Mouse (Mus musculus): ENCODE data around the gene Hsd17b7. TPM values are rescaled to one million over a fixed set of nuclear protein-coding genes. Genes with fewer than 3 reads are reported as not detected.
A peak's percentile ranks its signal among the peaks of the same experiment; 100 is the strongest.

The Hsd17b7 gene
- 20.9 and 30.0 TPM in 2 replicates for total RNA-seq (2014; rRNA removed)
- polyA plus RNA-seq (2015; fragmentation: Nextera tagmentation; extraction: Ambion mirVana) = 19.2 and 29.0 TPM in 2 replicates

DNA sequence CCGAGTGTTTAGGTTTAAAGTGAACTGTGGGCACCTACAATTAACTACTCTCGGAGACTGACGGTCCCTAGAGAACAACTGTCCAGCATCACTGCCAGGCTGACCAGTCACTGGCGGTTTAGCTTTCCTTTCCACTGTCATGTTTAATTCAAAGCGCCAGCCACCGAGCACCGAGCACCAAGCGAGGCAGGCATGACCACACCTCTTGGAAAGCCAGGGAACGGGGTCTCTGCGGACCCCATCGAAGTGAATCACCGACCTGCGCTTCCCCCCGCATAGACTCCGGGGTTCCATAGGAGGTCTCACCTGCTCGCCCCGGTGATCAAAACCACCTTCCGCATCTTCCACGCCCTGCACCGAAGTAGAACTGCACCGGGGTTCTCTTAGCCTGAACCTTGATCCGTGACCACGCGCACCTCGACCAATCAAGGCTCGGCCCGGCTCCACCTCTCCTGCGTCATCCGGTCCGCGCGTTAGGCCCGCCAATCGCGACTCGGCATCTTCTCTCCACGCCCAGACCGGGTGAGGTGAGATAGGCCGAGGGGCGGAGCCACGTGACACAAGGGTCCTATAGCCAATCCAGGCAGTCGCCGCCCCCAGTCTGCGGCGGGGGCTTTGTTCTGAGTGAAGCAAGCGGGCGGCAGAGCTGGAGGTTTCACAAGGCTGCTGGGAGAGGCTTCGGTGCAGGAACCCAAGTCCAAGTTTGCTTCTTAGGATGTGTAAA is at the start of gene Hsd17b7:
Hsd17b7 (minus strand) TSS at position 450 of the 724 bp plus-strand sequence.
- Histone ChIP-seq H3K4me2 (ENCODE audit: low read depth) (peak within 1 kb of the TSS; percentile 68), H3K4me3 (ENCODE audit: low read depth, low read length) (peak within 1 kb of the TSS; percentile 62), H3K27me3 (ENCODE audit: insufficient read depth, low read length) (no peaks in the 10 kb centered on the region), H3K9me3 (ENCODE audit: low read length) (no peaks in the 10 kb centered on the region), H3K36me3 (ENCODE audit: insufficient read depth) (peaks cover 24% of the 10 kb centered on the region), H3K9ac (peak within 1 kb of the TSS; percentile 54), H3K27ac (ENCODE audit: low read depth, low read length) (peak within 1 kb of the TSS; percentile 66), H3K4me1 (ENCODE audit: insufficient read depth) (peaks cover 9% of the 10 kb centered on the region; the same call in 1 of the 2 replicates)
- DNase-seq (peak; percentile 99), ATAC-seq (peak; percentile 100)
- WGBS = 1% methylated on average over 48 of the region's 48 CpGs
- TF ChIP-seq CTCF (IDR thresholded peaks at IDR 0.05; ENCODE audit: low read depth) = no peak

DNA sequence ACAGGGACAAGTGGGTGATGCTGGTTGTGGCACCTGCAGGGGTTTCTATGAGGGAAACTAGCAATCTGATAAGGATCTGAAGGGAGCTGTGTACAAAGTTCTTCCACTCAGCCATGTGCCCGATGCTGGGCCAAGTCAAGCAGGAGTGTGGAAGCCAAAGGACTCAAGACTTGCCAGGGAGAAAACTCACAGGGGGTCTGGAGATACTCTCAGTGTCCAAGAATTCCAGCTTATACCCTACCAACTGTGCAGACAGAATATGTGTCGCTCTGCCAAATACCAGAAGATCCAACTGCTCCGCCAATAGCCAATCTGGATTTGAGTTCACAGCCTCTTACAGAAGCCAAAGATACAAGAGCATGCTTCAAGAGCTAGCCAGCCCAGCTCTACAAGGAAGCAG is 45.7 kb upstream of the Hsd17b7 start:
- Histone ChIP-seq H3K27ac (ENCODE audit: low read depth, low read length) (no peak overlapping the region), H3K36me3 (ENCODE audit: insufficient read depth) (no peaks in the 10 kb centered on the region), H3K27me3 (ENCODE audit: insufficient read depth, low read length) (no peaks in the 10 kb centered on the region), H3K9me3 (ENCODE audit: low read length) (peaks cover 12% of the 10 kb centered on the region; the same call in 1 of the 2 replicates), H3K9ac (no peak overlapping the region), H3K4me3 (ENCODE audit: low read depth, low read length) (no peak overlapping the region), H3K4me2 (ENCODE audit: low read depth) (no peak overlapping the region), H3K4me1 (ENCODE audit: insufficient read depth) (no peaks in the 10 kb centered on the region)
- WGBS = 80% methylated on average over 3 of the region's 3 CpGs
- TF ChIP-seq CTCF (IDR thresholded peaks at IDR 0.05; ENCODE audit: low read depth) = no peak
- ATAC-seq (peak; percentile 77), DNase-seq (peak; percentile 38)

DNA sequence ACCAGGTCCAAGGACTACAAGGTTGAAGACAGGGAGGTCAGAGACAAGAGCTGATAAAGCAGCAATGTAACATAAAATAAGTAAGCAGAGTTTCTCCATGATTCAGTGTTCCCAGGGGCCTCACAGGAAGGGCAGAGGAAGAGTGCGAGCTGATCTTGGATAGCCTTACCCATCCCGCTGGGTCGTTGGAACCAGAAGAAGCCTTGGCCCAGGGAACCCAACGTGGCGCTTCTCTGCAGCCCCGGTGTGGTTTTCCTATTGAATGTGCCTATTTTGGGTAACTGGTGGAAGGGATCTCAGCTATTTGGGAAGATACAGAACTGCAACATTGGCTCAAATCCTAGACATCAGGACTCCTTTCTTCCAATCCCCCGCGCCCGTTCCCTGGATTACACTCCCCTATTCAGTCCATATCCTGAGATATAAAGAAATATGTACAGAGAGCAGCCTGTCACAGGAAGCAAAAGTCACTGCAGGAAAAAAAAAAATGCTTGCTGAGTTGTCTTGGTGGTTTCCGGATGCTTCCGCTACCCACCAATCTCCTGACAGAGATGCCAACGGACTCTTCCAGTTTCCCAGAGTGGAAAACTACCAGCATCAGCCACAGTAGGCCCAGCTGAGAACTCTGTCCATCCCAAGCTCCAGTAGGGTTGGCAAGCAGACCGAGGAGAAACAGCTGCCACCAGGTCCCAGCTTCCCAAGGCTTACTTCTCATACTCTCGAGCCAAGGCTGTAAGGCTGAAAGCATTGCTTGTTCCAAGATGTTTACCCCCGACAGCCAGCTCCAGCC is 41.9 kb upstream of the Hsd17b7 start:
- Histone ChIP-seq H3K36me3 (ENCODE audit: insufficient read depth) (no peaks in the 10 kb centered on the region), H3K27ac (ENCODE audit: low read depth, low read length) (no peak overlapping the region), H3K9me3 (ENCODE audit: low read length) (no peaks in the 10 kb centered on the region), H3K27me3 (ENCODE audit: insufficient read depth, low read length) (no peaks in the 10 kb centered on the region), H3K9ac (no peak overlapping the region), H3K4me3 (ENCODE audit: low read depth, low read length) (no peak overlapping the region), H3K4me2 (ENCODE audit: low read depth) (no peak overlapping the region), H3K4me1 (ENCODE audit: insufficient read depth) (no peaks in the 10 kb centered on the region)
- ATAC-seq (no peak), DNase-seq (no peak)
- no peak for TF ChIP-seq CTCF (IDR thresholded peaks at IDR 0.05; ENCODE audit: low read depth)
- WGBS = 91% methylated on average over 15 of the region's 15 CpGs

DNA sequence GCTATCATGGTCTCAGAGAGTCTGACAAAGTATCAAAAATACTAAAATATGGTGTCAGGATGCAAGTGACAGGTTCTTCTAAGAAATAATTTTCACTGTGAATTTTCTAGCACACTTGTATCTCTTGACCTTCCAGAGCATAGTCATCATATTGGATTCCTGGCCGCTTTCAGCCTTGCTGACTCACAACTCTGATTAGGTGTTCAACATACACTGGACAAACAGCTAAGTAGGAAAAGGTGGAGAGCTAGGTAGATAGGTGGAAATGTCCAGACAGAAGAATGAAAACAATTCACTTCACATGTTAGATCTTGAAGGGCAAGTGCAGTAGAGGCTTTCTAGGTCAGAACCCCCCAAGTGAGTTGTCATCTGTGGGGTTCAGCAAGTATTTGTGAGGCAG is 40.3 kb upstream of the Hsd17b7 start:
- H3K27ac ChIP-seq (ENCODE audit: low read depth, low read length) = no peak overlapping the region
- DNase-seq = no peak
- no peaks in the 10 kb centered on the region for H3K4me1 ChIP-seq (ENCODE audit: insufficient read depth)
- no peaks in the 10 kb centered on the region for H3K9me3 ChIP-seq (ENCODE audit: low read length)
- no peak for ATAC-seq
- H3K36me3 ChIP-seq (ENCODE audit: insufficient read depth) = no peaks in the 10 kb centered on the region
- TF ChIP-seq CTCF (IDR thresholded peaks at IDR 0.05; ENCODE audit: low read depth) = no peak
- WGBS = 98% methylated on average over 1 of the region's 1 CpGs
- H3K4me3 ChIP-seq (ENCODE audit: low read depth, low read length) = no peak overlapping the region
- no peaks in the 10 kb centered on the region for H3K27me3 ChIP-seq (ENCODE audit: insufficient read depth, low read length)
- no peak overlapping the region for H3K4me2 ChIP-seq (ENCODE audit: low read depth)
- no peak overlapping the region for H3K9ac ChIP-seq

DNA sequence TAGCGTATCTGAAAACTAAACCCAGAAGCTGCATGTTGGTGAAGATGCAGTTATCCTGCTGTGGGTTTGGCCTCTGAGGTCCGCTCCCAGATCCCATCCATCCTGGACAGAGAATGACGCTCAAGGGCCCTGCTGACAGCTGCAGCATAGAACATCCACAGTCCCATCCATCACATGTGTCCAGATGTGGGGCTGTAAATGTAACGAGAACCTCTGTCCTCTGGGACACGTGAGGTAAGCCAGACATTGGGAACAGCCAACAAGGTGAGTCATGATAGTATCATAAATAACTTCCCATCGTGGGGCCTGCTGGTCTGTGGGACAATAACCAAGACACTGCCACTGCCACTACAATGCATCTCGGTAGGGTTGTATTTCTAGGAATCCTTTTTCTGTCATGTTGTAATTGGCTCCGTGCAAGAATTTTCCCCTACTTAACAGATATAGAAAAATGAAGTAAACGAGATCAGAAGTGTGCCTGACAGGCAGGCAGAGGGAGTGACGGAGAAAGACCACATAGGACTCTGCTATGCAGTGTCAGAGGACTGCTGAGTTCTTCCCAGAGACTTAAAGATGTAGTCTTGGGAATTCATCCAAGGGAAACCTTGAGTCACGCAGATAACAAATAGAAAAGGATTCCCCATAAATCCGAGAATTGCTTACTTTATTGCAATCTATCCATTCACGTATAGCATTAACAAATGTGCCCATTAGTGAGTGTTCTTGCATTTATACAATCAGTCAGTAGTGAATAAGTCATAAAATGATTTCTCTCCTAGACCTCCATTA is 39.6 kb upstream of the Hsd17b7 start:
- WGBS = 87% methylated on average over 13 of the region's 13 CpGs

DNA sequence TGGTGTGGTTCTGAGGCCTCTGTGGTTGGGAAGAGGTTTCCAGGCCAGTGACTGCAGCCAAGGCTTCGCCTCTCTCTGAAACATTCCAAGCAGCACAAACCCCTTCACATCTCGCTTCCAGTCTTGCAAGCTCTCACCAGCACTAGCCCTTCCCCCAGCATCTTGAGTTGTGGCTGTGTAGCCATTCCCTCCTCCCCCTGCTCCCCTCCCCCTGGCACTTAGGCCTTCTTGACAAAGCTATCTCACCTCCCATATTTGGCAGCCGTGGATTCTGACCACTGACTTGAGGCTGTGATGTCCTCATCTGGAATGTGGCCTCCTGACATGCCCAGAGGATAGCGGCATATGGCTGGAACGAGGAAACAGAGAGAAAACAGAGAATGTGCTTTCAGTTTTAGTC is 37.5 kb upstream of the Hsd17b7 start:
- no peak overlapping the region for H3K9ac ChIP-seq
- no peak overlapping the region for H3K27ac ChIP-seq (ENCODE audit: low read depth, low read length)
- no peak for TF ChIP-seq CTCF (IDR thresholded peaks at IDR 0.05; ENCODE audit: low read depth)
- no peaks in the 10 kb centered on the region for H3K4me1 ChIP-seq (ENCODE audit: insufficient read depth)
- WGBS = 76% methylated on average over 5 of the region's 5 CpGs
- no peaks in the 10 kb centered on the region for H3K36me3 ChIP-seq (ENCODE audit: insufficient read depth)
- DNase-seq = no peak
- no peak for ATAC-seq
- no peak overlapping the region for H3K4me3 ChIP-seq (ENCODE audit: low read depth, low read length)
- H3K27me3 ChIP-seq (ENCODE audit: insufficient read depth, low read length) = no peaks in the 10 kb centered on the region
- H3K9me3 ChIP-seq (ENCODE audit: low read length) = no peaks in the 10 kb centered on the region
- no peak overlapping the region for H3K4me2 ChIP-seq (ENCODE audit: low read depth)

More for the DNA sequence above, 39.6 kb upstream of the Hsd17b7 start:
- H3K4me3 ChIP-seq (ENCODE audit: low read depth, low read length) = no peak overlapping the region
- H3K4me1 ChIP-seq (ENCODE audit: insufficient read depth) = no peaks in the 10 kb centered on the region
- DNase-seq = no peak
- no peaks in the 10 kb centered on the region for H3K9me3 ChIP-seq (ENCODE audit: low read length)
- TF ChIP-seq CTCF (IDR thresholded peaks at IDR 0.05; ENCODE audit: low read depth) = no peak
- no peak overlapping the region for H3K9ac ChIP-seq
- no peak for ATAC-seq
- H3K4me2 ChIP-seq (ENCODE audit: low read depth) = no peak overlapping the region
- no peaks in the 10 kb centered on the region for H3K27me3 ChIP-seq (ENCODE audit: insufficient read depth, low read length)
- no peaks in the 10 kb centered on the region for H3K36me3 ChIP-seq (ENCODE audit: insufficient read depth)
- no peak overlapping the region for H3K27ac ChIP-seq (ENCODE audit: low read depth, low read length)
